Mouse (Mus musculus) layer of hippocampus, adult 9-11 months (tissue): ENCODE measurements around the gene Tagap.
A peak's percentile ranks its signal among the peaks of the same experiment; 100 is the strongest.

ENCODE experiments used
- DNase-seq: peaks from one replicate; pipeline ENCODE4 v3.0.0; 2022

Tagap gene

GRCm38 (mm10) chr17:7925413-7926160, at the start of gene Tagap:
Gene Tagap (plus strand): TSS chr17:7926000.
- DNase-seq, result peak; percentile 46

DNA sequence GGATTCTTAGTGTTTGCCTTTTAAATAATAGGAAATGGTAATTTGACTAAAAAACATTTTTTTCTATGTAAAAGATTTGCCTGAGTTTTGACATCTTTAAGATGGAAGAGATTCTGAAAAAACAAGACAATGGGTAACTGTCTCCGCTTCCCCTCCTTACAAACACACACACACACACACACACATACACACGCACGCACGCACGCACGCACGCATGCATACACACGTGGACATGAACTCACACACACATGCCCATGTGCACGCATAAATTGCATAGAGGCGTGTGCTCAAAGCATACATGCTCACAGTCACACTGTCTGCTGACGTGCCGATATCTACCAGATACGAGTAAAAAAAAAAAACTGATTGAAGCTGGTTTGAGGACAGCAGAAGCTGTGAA, 49.3 kb upstream of the Tagap start:
- DNase-seq, result no peak

DNA sequence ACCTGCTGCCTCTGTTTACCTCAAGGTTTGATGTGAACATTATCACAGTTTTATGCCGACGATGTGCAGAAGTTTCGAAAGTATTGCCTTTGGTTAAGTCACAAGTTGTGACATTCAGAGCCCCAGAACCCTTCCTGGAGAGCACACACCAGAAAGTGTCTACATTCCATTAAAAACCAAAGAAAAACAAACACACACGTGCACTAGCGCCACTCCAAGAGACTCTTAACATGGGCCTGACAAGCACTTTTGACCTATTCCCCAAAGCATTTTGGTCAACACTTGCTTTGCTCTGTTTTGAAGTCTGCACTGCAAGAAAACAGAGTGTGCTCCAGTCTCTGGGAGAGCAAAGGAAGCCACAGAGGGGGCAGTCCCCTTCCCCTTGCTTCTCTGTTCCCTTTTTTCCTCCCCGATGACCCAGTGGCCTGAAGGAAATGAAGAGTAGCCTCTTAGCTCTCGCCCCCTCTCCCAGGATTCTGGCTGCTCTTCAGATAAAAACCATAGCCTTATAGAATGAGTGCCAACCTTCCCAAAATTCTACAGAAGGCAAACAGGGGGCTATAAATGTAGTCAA, 48.5 kb upstream of the Tagap start:
- no peak for DNase-seq

DNA sequence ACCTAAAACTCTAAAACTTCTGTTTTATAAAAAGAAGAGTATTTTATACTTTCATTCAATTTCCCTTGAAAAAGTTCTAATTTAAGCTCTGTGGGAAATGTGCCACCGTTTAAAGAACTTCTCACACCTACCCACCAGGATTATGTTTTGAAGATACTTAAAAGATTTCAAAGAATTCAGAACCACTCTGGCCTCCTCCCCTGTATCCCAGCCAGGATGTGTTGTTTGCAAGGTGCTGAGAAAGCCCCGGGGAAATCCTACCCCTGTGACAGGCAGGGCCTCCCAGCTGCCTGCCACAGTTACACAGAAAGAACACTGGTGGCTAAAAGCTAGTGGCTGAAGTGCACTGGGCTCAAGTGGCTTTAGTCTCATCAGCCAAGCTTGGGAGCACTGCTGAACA, 47.9 kb upstream of the Tagap start:
- no peak for DNase-seq

GRCm38 (mm10) chr17:7879529-7879928, 46.3 kb upstream of the Tagap start:
- DNase-seq, result no peak

DNA sequence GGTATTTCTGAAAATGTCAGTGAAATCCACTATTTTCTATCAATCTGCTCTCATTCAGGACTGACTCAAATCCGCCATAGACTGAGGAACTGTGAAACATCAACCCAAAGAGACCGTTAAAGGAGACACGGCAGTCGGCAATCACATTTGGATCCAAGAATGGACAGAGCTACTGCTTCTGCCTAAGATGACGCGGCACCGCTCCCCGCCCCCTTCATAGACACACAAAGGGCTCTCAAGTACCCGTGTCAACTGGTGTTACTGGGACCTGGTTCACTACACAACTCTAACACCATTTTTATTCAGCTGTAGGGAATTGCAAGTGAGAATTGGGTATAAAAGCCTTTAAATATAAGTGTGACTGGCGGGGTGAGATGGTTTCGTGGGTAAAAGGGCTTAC, 42.7 kb upstream of the Tagap start:
- DNase-seq, result no peak

- DNase-seq, result no peak
These were observed 41.2 kb upstream of the Tagap start for GRCm38 (mm10) chr17:7884606-7885005.

GRCm38 (mm10) chr17:7887071-7887815, 38.6 kb upstream of the Tagap start:
- no peak for DNase-seq

DNA sequence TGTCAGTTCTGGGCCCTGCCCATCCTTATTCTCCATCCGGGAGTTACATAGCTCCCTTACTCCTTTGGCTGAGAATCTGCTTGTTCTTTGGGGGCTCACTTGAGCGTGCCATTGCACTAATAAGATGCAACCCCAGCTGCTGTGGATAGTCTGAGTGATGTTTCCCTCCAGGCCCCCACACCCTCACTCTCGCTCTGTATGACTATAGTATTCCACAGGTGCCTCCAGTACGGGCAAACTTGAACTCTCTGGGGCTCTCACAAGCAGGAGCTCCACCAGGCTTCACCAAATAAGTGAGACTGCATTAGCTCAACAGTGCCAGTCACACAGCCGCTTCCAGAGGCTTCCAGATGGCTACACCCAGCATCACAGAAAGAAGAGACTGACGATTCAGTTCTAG, 37.5 kb upstream of the Tagap start:
- DNase-seq, result no peak

- DNase-seq, result no peak
These were observed 36.8 kb upstream of the Tagap start for GRCm38 (mm10) chr17:7889026-7889425.

- no peak for DNase-seq
These were observed 33.1 kb upstream of the Tagap start for GRCm38 (mm10) chr17:7892676-7893075.

DNA sequence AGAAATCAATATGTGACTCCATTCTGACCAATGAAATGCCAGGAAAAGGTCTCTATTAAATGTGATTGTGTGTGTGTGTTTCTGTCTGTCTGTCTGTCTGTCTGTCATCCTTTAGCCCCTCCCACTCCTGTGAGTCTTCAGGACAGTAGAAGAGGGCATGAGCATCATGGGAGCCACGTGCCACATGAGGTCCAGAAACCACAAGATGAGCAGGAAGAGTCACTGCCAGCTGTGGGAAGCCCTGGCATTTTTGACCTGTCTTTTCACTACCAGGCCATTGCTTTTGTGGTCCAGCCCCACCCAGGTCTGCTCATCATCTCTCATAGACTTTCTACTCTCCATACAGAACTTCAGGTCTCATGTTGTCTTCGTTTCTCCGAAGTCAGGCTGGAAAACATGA, 31.7 kb upstream of the Tagap start:
- DNase-seq, result no peak

DNA sequence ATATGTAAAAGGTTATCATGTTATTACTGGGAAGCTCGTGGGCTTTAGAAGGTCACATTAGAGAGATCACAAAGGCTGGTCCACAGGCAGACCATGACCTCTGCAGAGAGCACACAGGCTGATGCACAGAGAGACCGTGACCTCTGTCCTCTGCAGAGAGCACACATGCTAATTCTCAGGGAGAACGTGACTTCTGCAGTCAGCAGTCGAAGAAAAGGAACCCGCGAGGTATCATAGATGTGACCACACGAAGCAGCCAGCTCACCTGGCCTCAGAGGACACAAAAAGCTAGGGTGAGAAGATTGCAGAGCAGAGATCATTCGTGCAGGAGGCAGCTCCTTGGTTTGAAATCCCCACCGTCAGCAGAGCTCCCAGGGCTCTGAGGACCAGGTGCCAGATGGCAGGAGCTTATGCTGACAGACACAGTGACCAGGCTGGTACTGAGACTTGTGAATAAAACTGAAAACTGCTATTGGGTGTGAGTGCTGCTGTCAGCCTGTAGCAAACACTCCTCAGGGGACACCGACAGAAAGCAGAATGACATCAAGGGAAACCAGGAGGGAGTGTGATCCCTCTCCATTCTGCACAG, 29.7 kb upstream of the Tagap start:
- no peak for DNase-seq

GRCm38 (mm10) chr17:7897120-7897519, 28.7 kb upstream of the Tagap start:
- no peak for DNase-seq

- DNase-seq, result no peak
These were observed 28.0 kb upstream of the Tagap start for GRCm38 (mm10) chr17:7897756-7898155.

- DNase-seq, result no peak
These were observed 26.6 kb upstream of the Tagap start for GRCm38 (mm10) chr17:7899233-7899632.

DNA sequence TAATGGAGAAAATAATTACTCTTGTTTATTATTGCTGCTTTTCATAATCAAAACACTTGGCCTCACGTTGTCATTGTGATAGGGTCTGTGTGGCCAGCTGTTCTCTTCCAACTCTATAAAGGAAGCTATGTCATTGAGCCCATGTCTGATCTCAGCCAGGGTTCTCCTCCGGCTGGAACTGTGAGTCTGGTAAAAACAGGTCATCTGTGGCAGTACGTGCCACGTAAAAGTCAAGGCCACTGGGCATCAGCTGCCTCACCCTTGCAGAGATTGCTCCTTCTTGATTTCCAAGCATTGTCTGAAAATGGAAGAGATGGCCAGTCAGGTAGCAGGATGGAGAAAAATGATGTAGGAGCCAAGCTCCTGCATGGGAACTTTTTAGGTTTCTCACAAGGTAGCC, 25.8 kb upstream of the Tagap start:
- no peak for DNase-seq

GRCm38 (mm10) chr17:7901536-7901935, 24.3 kb upstream of the Tagap start:
- no peak for DNase-seq

DNA sequence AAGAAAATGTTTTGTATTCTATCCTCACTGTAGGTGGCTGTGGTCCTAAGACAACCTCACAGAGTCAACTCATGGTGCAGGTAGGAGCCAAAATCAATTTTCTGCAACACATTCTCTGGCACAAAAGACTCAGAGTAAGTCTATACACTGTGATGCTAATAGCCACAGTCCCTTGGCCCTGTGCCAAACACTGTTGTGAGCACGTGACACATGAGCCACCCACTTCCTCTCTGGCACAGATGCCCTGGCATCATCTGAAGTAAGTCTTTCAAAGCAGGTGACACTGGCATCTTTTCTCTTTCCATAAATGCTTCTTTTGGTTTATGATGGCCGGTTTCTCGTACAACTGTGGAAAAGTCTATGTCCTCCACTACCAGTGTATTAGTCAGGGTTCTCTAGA, 23.4 kb upstream of the Tagap start:
- DNase-seq, result peak; percentile 45

GRCm38 (mm10) chr17:7904992-7905391, 20.8 kb upstream of the Tagap start:
- no peak for DNase-seq

DNA sequence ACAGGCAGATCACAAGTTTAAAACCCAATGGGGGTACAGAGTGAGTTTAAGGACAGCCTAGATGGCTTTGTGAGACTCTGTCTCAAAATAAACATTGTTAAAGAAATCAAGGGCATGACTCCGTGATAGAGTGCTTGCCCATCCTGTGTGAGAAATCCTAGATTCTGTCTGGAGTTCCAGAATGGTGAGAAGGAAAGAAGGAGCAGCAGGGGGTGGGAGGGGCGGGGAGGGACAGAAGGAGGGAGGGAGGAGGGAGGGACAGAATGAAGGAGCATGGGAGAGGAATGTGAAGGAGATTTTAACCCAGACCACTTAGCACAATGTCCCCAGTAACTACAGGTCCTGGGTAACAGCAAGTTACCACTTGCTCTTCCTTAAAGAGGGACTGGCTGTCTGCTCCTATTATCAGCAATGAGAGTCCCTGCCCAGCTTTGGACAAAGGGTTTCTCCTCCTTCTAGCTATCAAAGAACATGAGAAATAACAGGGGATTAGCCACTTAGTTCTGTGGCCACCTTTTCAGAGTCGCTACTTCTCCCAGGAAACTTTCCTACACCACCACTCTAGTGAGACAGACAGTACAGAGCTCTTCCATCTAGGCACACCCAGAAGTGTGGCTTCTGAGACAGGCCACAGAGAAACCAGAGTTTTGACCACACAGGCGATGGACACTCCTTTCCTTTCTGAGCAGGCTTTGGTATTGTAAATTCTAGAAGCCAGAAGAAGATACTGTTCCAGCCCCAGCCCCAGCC, 19.7 kb upstream of the Tagap start:
- no peak for DNase-seq

- no peak for DNase-seq
These were observed 11.1 kb upstream of the Tagap start for GRCm38 (mm10) chr17:7914596-7915227.

- no peak for DNase-seq
These were observed 10.0 kb upstream of the Tagap start for GRCm38 (mm10) chr17:7915791-7916190.
